Mouse (Mus musculus) liver, embryonic 14.5 days (tissue): ENCODE data around the gene Lgr6. TPM values are rescaled to one million over a fixed set of nuclear protein-coding genes. Genes with fewer than 3 reads are reported as not detected.

Experiments used
- ATAC-seq: fragments of 200-750 bp; cut with Nextera tagmentation; 2 replicates; pipeline ENCODE4 v1.8.0; 2017; ENCODE audit warnings: moderate number of reproducible peaks, mild to moderate bottlenecking, moderate library complexity; ENCODE audit not compliant: insufficient read depth
- DNase-seq, 3 experiments: peaks; one replicate each; pipeline ENCODE4 v3.0.0-alpha.2; 2012 to 2013; ENCODE audit warnings: low read depth in 3 of 3, low spot score in 3 of 3
- H3K27ac ChIP-seq: fragments of 300-500 bp; sonication (generic); 2 replicates; pipeline ENCODE4 v1.5.1; 2014; ENCODE audit warnings: moderate library complexity, mild to moderate bottlenecking, control low read depth, inconsistent platforms
- H3K27me3 ChIP-seq: fragments of 300-500 bp; sonication (generic); 2 replicates; pipeline ENCODE4 v1.6.1; 2014; ENCODE audit warnings: mild to moderate bottlenecking, low read length, moderate library complexity; ENCODE audit not compliant: control insufficient read depth, insufficient read depth
- H3K36me3 ChIP-seq: fragments of 300-500 bp; sonication (generic); replicated peaks from 2 replicates; pipeline ENCODE4 v1.6.1; 2014; ENCODE audit warnings: low read depth; ENCODE audit not compliant: control insufficient read depth, insufficient read depth
- H3K4me1 ChIP-seq, 2 experiments: fragments of 200-500 bp in 1 of 2; fragments of 300-500 bp in 1 of 2; sonication (generic) in 1 of 2; replicated peaks; 2 replicates each; pipeline ENCODE4 v1.6.1; 2012 to 2014; ENCODE audit warnings: antibody characterized with exemption in 1 of 2, inconsistent platforms in 1 of 2, low read length in 1 of 2; ENCODE audit not compliant: control insufficient read depth in 2 of 2, insufficient read depth in 2 of 2
- H3K4me2 ChIP-seq: fragments of 300-500 bp; sonication (generic); 2 replicates; pipeline ENCODE4 v1.6.1; 2014; ENCODE audit warnings: low read depth, mild to moderate bottlenecking, control low read depth, moderate library complexity
- H3K4me3 ChIP-seq, 2 experiments: fragments of 200-500 bp in 1 of 2; fragments of 300-500 bp in 1 of 2; sonication (generic) in 1 of 2; 2 replicates each; pipeline ENCODE4 v1.5.1; 2012 to 2014; ENCODE audit warnings: low read depth in 2 of 2, low read length in 2 of 2, mild to moderate bottlenecking in 2 of 2, control low read depth in 1 of 2, inconsistent platforms in 1 of 2, moderate library complexity in 1 of 2; ENCODE audit not compliant: insufficient read depth in 1 of 2
- H3K9ac ChIP-seq: fragments of 300-500 bp; sonication (generic); replicated peaks from 2 replicates; pipeline ENCODE4 v1.6.1; 2014; ENCODE audit warnings: mild to moderate bottlenecking, control low read depth, moderate library complexity
- H3K9me3 ChIP-seq: fragments of 300-500 bp; sonication (generic); 2 replicates; pipeline ENCODE4 v1.6.1; 2016; ENCODE audit warnings: low read length, mixed read lengths; ENCODE audit not compliant: control insufficient read depth
- CTCF ChIP-seq: IDR thresholded peaks from 2 replicates; pipeline ENCODE4 v1.5.1; 2016; ENCODE audit warnings: antibody characterized with exemption, low read depth, control low read depth
- EP300 ChIP-seq: IDR thresholded peaks from 2 replicates; pipeline ENCODE4 v1.6.1; 2016; ENCODE audit warnings: antibody characterized with exemption, low read depth
- WGBS: fragments of 180-500 bp; shearing (Covaris S2); extraction: QIAGEN DNeasy Blood & Tissue Kit; methylation state at CpG from one replicate; pipeline ENCODE4 v1.1.7; 2014; ENCODE audit not compliant: insufficient replicate concordance; 5-methylcytosine and 5-hydroxymethylcytosine counted together
- polyA plus RNA-seq, 2 experiments: library from polyadenylated mRNA; depleted of rRNA in 1 of 2; stranded (reverse) in 1 of 2; unstranded in 1 of 2; fragments of >200 nt; fragmentation: Nextera tagmentation in 1 of 2; extraction: Ambion mirVana in 1 of 2; gene quantifications; 2 replicates each; pipeline versions ENCODE4 v1.2.1 to v1.2.3; 2012 to 2014

Lgr6 gene
- polyA plus RNA-seq, 2 experiments = 0.02 to 0.05 TPM

- Histone ChIP-seq H3K4me3 (no peak overlapping the region), H3K36me3 (no peaks in the 10 kb centered on the region)
Observed at GRCm38 (mm10) chr1:135105951-135106350, 875 bp upstream of the Lgr6 start.

DNA sequence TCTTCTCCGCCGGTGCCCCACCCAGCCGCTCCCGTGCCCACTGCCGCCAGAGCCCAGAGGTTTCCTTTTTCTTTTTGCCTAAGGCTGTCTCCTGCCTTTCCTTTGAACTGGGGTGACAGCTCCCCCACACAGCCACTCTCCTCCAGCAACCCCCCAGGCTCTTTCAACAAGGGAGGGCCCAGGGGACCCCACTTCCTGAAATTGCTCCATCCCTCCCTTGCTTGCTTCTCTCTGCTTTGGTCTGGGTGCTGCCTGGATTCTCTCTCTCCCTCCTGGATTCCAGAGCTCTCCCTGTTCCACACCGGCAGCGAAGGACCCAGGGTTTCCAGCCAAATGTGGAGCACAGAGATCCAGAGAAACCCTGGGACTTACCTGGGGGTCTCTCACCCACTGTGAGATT, 4.7 kb downstream of the Lgr6 start:
- 54% methylated on average over 7 of the region's 7 CpGs for WGBS
- Histone ChIP-seq H3K4me3 (no peak overlapping the region), H3K27ac (no peak overlapping the region), H3K27me3 (peaks cover 22% of the 10 kb centered on the region), H3K36me3 (no peaks in the 10 kb centered on the region), H3K9me3 (no peaks in the 10 kb centered on the region), H3K9ac (no peak overlapping the region), H3K4me1 (no peaks in the 10 kb centered on the region), H3K4me2 (no peak overlapping the region)
- DNase-seq = no peak
- ATAC-seq = no peak
- TF ChIP-seq EP300 = no peak
- TF ChIP-seq CTCF = no peak

More at GRCm38 (mm10) chr1:135105951-135106350, 875 bp upstream of the Lgr6 start:
- DNase-seq (peak; percentile 27 to 36 (median 33)), ATAC-seq (no peak)
- Histone ChIP-seq H3K27ac (no peak overlapping the region), H3K4me2 (no peak overlapping the region), H3K27me3 (peaks cover 31% of the 10 kb centered on the region), H3K9ac (no peak overlapping the region), H3K4me1 (no peaks in the 10 kb centered on the region), H3K9me3 (no peaks in the 10 kb centered on the region)
- TF ChIP-seq EP300 (no peak), CTCF (peak; percentile 87)
- WGBS = 1% methylated on average over 8 of the region's 8 CpGs

DNA sequence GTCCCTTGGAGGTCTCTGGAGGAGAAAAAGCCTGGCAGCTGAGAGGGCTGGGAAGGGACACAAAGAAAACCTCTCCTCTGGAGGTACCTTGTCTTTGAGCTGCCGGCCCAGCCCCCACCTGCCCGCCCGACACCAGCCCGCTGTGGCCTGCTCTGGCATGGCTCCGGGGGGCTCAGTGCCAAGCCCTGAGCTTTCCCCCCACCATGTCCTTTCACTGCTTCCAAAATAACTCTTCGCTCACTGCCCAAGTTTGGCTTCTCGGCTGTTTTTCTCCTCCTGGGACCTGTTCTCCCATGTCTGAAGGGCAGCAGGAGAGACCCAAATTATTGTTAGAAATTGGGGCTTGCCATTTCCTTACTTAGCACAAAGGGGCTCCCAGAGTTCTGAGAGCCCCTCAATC, 6.6 kb downstream of the Lgr6 start:
- H3K36me3 ChIP-seq = no peaks in the 10 kb centered on the region
- H3K9ac ChIP-seq = no peak overlapping the region
- H3K4me3 ChIP-seq = no peak overlapping the region
- no peak for DNase-seq
- H3K27me3 ChIP-seq = peaks cover 2% of the 10 kb centered on the region
- H3K4me1 ChIP-seq = 0 out of 4 replicates have a peak, but pooled peaks cover 0 to 2% of the 10 kb centered on the region in 2 experiments
- TF ChIP-seq CTCF = no peak
- no peak for TF ChIP-seq EP300
- H3K4me2 ChIP-seq = no peak overlapping the region
- ATAC-seq = no peak
- H3K9me3 ChIP-seq = no peaks in the 10 kb centered on the region
- no peak overlapping the region for H3K27ac ChIP-seq
- 76% methylated on average over 7 of the region's 7 CpGs for WGBS

DNA sequence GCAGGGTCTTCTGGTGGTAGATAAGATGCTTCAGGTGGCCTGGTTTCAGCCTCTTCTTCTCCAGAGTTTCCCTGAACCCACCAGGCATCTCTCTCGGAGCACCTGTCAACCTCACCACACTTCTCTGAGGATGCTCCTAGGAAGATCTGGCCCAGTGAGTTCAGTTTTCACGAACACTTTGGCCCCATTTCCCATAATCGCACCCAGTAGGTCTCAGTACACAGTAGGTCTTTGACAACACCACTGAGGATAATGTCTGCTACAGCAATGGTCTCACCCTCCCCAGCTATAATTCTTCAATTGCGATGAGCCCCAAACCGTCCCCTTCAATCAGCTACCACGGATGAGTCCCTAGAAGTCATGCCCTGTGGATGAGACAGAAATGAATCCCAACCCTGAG, 7.6 kb downstream of the Lgr6 start:
- TF ChIP-seq EP300 (no peak), CTCF (no peak)
- no peaks in the 10 kb centered on the region for H3K36me3 ChIP-seq
- H3K4me1 ChIP-seq = 0 out of 4 replicates have a peak, but pooled peaks cover 0 to 2% of the 10 kb centered on the region in 2 experiments
- DNase-seq = no peak
- 64% methylated on average over 6 of the region's 6 CpGs for WGBS
- no peaks in the 10 kb centered on the region for H3K9me3 ChIP-seq
- H3K4me2 ChIP-seq = no peak overlapping the region
- H3K27ac ChIP-seq = no peak overlapping the region
- no peak overlapping the region for H3K9ac ChIP-seq
- no peaks in the 10 kb centered on the region; the same call in none of the 2 replicates for H3K27me3 ChIP-seq
- no peak overlapping the region for H3K4me3 ChIP-seq
- ATAC-seq = no peak

GRCm38 (mm10) chr1:135096312-135096711, 8.8 kb downstream of the Lgr6 start:
- Histone ChIP-seq H3K27me3 (no peaks in the 10 kb centered on the region; the same call in 1 of the 2 replicates), H3K9ac (no peak overlapping the region), H3K4me3 (no peak overlapping the region), H3K4me1 (0 out of 4 replicates have a peak, but pooled peaks cover 0 to 2% of the 10 kb centered on the region in 2 experiments), H3K27ac (no peak overlapping the region), H3K4me2 (no peak overlapping the region), H3K36me3 (no peaks in the 10 kb centered on the region), H3K9me3 (no peaks in the 10 kb centered on the region)
- DNase-seq (no peak), ATAC-seq (no peak)
- TF ChIP-seq EP300 (no peak), CTCF (no peak)
- WGBS = 76% methylated on average over 11 of the region's 11 CpGs
